Mouse (Mus musculus) heart, postnatal 0 days (tissue): Measurements from ENCODE around the gene Hydin.

Experiments
- CTCF ChIP-seq: IDR thresholded peaks from 2 replicates; pipeline ENCODE4 v1.5.1; 2016; ENCODE audit warnings: antibody characterized with exemption, control low read depth, low read depth
- EP300 ChIP-seq: IDR thresholded peaks from 2 replicates; pipeline ENCODE4 v1.6.1; 2016; ENCODE audit warnings: antibody characterized with exemption, low read depth

DNA sequence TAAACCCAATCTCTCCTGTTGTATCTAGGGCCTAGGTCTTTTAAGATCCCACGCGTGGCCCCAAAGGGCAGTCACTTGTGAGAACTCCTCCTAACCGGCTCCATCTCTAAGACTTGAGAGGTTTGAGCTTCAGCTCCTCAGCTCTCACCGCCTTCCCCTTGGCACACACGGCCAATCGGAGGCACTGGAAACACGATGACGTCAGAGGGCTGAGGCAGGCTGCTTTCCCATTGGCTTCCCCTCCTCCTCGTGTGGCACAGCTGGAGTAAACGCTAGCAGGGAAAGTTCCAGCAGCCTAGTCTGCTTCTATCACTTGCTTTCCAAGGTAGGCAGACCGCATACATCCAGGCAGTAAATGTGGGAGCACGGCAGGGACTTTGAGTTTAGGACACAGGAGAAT, 212.6 kb downstream of the Hydin start:
- TF ChIP-seq CTCF, result no peak
- no peak for TF ChIP-seq EP300
